Mouse (Mus musculus): ENCODE measurements around the gene Shisa8. TPM values are rescaled to one million over a fixed set of nuclear protein-coding genes. Genes with fewer than 3 reads are reported as not detected.

The Shisa8 gene
- polyA plus RNA-seq, 1 experiment = 0.77 TPM

DNA sequence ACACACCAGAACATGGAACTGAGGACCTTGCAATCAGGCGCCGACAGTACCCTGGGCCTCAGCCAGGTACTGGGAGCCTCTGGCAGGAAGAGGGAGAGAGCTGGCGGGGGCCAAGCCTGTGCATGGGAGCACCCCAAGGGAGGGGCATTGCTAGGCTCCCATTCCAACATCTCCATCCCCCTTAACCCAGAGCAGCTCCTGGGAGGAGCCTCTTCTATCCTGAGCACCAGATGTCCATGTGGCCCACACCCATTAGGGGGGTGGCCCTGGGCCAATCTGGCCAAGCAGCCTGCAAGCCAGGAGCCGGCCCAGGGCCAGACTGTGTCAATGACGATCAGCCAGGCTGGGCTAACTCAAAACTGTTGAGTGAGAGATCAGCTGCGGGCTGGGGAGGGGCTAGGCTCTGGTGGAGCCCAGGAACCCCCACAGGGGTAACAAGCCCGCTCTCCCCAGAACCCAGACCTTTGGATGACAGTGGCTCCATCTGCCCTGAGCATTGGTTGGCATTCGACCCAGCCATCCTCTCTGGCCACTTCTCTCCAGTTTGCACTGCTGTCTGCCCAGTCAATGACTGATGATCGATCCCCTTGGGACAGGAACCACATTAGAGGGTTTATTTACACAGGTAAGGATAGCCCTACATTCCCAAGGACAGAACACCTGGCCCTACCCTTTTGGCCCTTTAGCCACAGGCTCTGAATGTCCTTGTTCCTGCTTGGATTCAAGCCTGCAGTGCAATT lies 6.1 kb downstream of the Shisa8 start:
- no peaks in the 10 kb centered on the region; the same call in 1 of the 2 replicates for H3K4me1 ChIP-seq (ENCODE audit: control insufficient read depth, insufficient read depth, low read length)
- TF ChIP-seq POLR2A (IDR thresholded peaks at IDR 0.05; ENCODE audit: borderline replicate concordance, control insufficient read depth, low read depth, low read length) (no peak), CTCF (IDR thresholded peaks at IDR 0.05; ENCODE audit: control insufficient read depth, insufficient read depth, low read length) (no peak)
- H3K4me3 ChIP-seq (replicated peaks; ENCODE audit: control insufficient read depth, low read depth, low read length) = no peak overlapping the region
- H3K27ac ChIP-seq (ENCODE audit: control insufficient read depth, insufficient read depth, low read depth, low read length, poor library complexity) = no peak overlapping the region
- 83% methylated on average over 9 of the region's 9 CpGs for WGBS

DNA sequence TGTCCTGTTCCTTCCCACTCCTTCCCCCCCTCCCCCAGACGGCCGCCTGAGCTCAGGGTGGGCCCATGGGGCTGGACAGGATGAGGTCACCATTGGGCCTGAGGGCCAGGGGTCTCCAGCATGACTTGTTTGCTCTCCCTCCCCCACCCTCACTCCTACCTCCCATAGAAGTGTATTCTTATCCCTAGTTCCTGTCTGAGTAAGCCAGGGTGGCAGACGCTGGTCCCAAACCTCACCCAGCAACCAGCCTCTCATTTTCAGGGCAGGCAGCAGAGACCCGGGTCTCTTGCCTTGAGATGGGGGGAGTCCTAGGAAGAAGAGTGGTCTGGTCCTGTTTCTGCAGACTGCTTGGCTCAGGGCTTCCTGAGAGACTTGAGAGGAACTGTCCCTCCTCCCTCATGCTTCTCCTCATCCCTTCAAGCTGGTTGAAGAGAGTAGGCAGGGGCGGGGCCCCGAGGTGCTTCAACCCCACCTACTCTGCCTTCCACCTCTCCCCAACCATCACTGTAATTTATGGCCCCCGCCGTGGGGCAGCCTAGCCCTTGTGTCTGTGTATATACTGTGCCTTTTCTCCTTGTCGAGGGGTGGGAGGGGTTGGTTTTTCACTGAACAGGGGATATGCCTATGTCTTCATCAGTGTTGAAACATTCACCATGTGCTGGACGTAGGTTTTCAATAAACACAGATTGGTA lies 7.8 kb downstream of the Shisa8 start:
- Histone ChIP-seq H3K27ac (ENCODE audit: control insufficient read depth, insufficient read depth, low read depth, low read length, poor library complexity) (no peak overlapping the region), H3K4me3 (replicated peaks; ENCODE audit: control insufficient read depth, low read depth, low read length) (no peak overlapping the region), H3K4me1 (ENCODE audit: control insufficient read depth, insufficient read depth, low read length) (no peaks in the 10 kb centered on the region; the same call in 1 of the 2 replicates)
- TF ChIP-seq CTCF (IDR thresholded peaks at IDR 0.05; ENCODE audit: control insufficient read depth, insufficient read depth, low read length) (no peak), POLR2A (IDR thresholded peaks at IDR 0.05; ENCODE audit: borderline replicate concordance, control insufficient read depth, low read depth, low read length) (no peak)
- WGBS = 63% methylated on average over 10 of the region's 10 CpGs

DNA sequence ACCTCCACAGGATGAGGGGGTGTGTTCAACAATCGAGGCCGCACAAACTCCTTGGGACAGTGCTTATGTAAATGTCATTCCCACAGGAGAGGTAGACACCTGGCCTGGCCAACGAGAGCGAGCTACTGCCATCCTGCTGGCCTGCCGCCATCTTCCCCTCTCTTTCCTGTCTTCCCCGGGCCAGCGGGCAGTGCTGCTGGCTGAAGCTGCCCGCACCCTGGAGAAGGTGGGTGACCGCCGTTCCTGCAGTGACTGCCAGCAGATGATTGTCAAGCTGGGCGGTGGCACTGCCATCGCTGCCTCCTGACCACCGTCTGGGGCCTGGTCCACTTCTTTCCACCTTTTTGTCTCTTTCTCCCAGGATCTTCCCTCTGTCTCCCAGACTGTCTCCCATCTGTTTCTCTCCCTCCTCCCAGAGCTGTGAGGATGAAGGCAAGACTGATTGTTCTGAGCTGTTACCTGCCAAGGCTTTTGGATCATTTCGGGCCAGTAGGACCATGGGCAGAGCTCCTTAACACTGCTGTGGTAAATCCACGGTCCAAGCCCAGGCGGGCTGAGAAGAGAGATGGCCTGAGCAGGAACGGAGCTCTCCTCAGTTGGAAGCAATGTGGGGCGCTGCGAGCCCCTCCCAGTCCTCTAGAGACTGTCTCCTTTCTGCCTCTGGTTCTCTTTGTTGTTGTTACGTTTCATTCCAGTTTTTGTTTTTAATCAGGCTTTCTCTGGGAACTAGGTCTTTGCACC lies 8.8 kb downstream of the Shisa8 start:
- Histone ChIP-seq H3K27ac (ENCODE audit: control insufficient read depth, insufficient read depth, low read depth, low read length, poor library complexity) (no peak overlapping the region), H3K4me1 (ENCODE audit: control insufficient read depth, insufficient read depth, low read length) (no peaks in the 10 kb centered on the region; the same call in 1 of the 2 replicates), H3K4me3 (replicated peaks; ENCODE audit: control insufficient read depth, low read depth, low read length) (no peak overlapping the region)
- TF ChIP-seq CTCF (IDR thresholded peaks at IDR 0.05; ENCODE audit: control insufficient read depth, insufficient read depth, low read length) = no peak
- 89% methylated on average over 20 of the region's 20 CpGs for WGBS

- Histone ChIP-seq H3K4me3 (replicated peaks; ENCODE audit: control insufficient read depth, low read depth, low read length) (no peak overlapping the region), H3K27ac (ENCODE audit: control insufficient read depth, insufficient read depth, low read depth, low read length, poor library complexity) (no peak overlapping the region), H3K4me1 (ENCODE audit: control insufficient read depth, insufficient read depth, low read length) (peaks cover 3% of the 10 kb centered on the region; the same call in 1 of the 2 replicates)
- TF ChIP-seq POLR2A (IDR thresholded peaks at IDR 0.05; ENCODE audit: borderline replicate concordance, control insufficient read depth, low read depth, low read length) (no peak), CTCF (IDR thresholded peaks at IDR 0.05; ENCODE audit: control insufficient read depth, insufficient read depth, low read length) (no peak)
- 94% methylated on average over 10 of the region's 10 CpGs for WGBS
These were observed 9.5 kb downstream of the Shisa8 start for GRCm38 (mm10) chr15:82203090-82203489.

DNA sequence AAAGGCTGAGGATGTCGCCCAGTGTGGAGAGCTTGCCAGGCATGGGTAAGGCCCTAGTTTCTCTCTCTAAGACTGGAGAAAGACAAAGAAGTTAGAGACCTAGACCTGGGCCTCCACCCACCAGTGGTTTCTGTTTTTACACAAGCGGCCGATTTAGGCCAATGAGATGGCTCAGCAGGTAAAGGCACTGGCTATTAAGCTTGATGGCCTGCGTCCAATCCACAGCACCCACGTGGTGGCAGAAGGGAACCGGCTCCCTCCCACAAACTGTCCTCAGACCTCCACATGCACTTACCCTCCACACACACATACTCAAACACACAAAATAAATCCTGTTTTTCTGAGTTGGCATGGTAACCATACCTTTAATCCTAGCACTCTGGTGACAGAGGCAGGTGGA lies 10.5 kb downstream of the Shisa8 start:
- Histone ChIP-seq H3K4me1 (ENCODE audit: control insufficient read depth, insufficient read depth, low read length) (peaks cover 4% of the 10 kb centered on the region; the same call in 1 of the 2 replicates), H3K4me3 (replicated peaks; ENCODE audit: control insufficient read depth, low read depth, low read length) (no peak overlapping the region), H3K27ac (ENCODE audit: control insufficient read depth, insufficient read depth, low read depth, low read length, poor library complexity) (no peak overlapping the region)
- no peak for TF ChIP-seq CTCF (IDR thresholded peaks at IDR 0.05; ENCODE audit: control insufficient read depth, insufficient read depth, low read length)
- no peak for TF ChIP-seq POLR2A (IDR thresholded peaks at IDR 0.05; ENCODE audit: borderline replicate concordance, control insufficient read depth, low read depth, low read length)
- 68% methylated on average over 6 of the region's 6 CpGs for WGBS

DNA sequence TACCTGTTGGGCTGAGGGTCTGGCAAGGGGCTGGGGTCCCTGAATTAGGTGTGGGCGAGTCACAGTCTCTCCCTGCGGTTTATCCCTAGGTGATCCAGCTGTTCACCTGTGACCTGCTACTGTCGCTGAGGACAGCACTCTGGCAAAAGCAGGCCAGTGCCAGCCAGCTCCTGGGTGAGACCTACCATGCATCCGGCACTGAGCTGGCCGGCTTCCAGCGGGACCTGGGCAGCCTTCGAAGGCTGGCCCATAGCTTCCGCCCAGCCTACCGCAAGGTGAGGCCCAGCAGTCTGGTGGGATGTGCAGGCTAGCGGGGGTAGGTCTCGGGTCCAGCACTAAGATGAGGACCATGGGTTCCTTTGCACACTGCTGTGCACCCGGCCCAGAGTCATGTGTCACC lies 13.1 kb downstream of the Shisa8 start:
- H3K4me1 ChIP-seq (ENCODE audit: control insufficient read depth, insufficient read depth, low read length) = peaks cover 4% of the 10 kb centered on the region; the same call in 1 of the 2 replicates
- 54% methylated on average over 12 of the region's 12 CpGs for WGBS
- H3K4me3 ChIP-seq (replicated peaks; ENCODE audit: control insufficient read depth, low read depth, low read length) = no peak overlapping the region
- no peak for TF ChIP-seq POLR2A (IDR thresholded peaks at IDR 0.05; ENCODE audit: borderline replicate concordance, control insufficient read depth, low read depth, low read length)
- no peak for TF ChIP-seq CTCF (IDR thresholded peaks at IDR 0.05; ENCODE audit: control insufficient read depth, insufficient read depth, low read length)
- H3K27ac ChIP-seq (ENCODE audit: control insufficient read depth, insufficient read depth, low read depth, low read length, poor library complexity) = no peak overlapping the region

GRCm38 (mm10) chr15:82198342-82198741 lies 14.3 kb downstream of the Shisa8 start:
- H3K27ac ChIP-seq (ENCODE audit: control insufficient read depth, insufficient read depth, low read depth, low read length, poor library complexity) = no peak overlapping the region
- no peak for TF ChIP-seq POLR2A (IDR thresholded peaks at IDR 0.05; ENCODE audit: borderline replicate concordance, control insufficient read depth, low read depth, low read length)
- WGBS = 24% methylated on average over 7 of the region's 7 CpGs
- peaks cover 4% of the 10 kb centered on the region; the same call in 1 of the 2 replicates for H3K4me1 ChIP-seq (ENCODE audit: control insufficient read depth, insufficient read depth, low read length)
- H3K4me3 ChIP-seq (replicated peaks; ENCODE audit: control insufficient read depth, low read depth, low read length) = no peak overlapping the region

DNA sequence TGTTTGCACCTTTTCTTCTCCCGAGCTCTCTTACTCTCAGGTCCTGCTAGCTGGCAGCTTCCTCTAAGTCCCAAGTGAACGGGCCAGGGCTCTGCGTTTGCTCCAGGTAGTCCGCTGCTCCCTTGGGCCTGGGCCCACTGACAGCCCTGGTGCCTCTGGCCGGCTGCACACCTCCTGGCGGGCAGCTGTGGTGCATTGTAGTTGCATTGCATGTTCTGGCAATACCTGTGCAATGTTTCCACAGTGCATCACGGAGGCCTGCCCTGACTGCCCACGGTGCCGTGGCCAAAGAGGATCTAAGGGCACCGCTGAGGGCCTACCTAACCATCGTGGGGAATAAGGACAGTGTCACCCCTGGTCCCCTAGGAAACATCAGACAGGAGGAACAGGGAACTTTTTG lies 14.7 kb downstream of the Shisa8 start:
- no peak overlapping the region for H3K4me3 ChIP-seq (replicated peaks; ENCODE audit: control insufficient read depth, low read depth, low read length)
- WGBS = 29% methylated on average over 11 of the region's 11 CpGs
- H3K4me1 ChIP-seq (ENCODE audit: control insufficient read depth, insufficient read depth, low read length) = peaks cover 4% of the 10 kb centered on the region; the same call in 1 of the 2 replicates
- TF ChIP-seq POLR2A (IDR thresholded peaks at IDR 0.05; ENCODE audit: borderline replicate concordance, control insufficient read depth, low read depth, low read length) (no peak), CTCF (IDR thresholded peaks at IDR 0.05; ENCODE audit: control insufficient read depth, insufficient read depth, low read length) (no peak)
- no peak overlapping the region for H3K27ac ChIP-seq (ENCODE audit: control insufficient read depth, insufficient read depth, low read depth, low read length, poor library complexity)
